Comparison of ENCODE assay signal across 8 mouse cellular contexts in genomic region chr2:106002835-106003739, GRCm38 (mm10). TPM values are rescaled to one million over a fixed set of nuclear protein-coding genes. Genes with fewer than 3 reads are reported as not detected.
DNase-seq lines count a peak whose midpoint lies in the region; ATAC-seq and TF ChIP-seq lines count a peak whose summit lies in the region.

Dnajc24 (minus strand) TSS chr2:106003549.

- peak within 1 kb of the TSS; percentile 56 for H3K4me2 ChIP-seq in hindbrain, embryonic 13.5 days

- H3K27me3 ChIP-seq in Patski = peaks cover 7% of the 10 kb centered on the region
- H3K27me3 ChIP-seq in hindbrain, embryonic 13.5 days = 0 out of 2 replicates have a peak, but pooled peaks cover 6% of the 10 kb centered on the region

- TF ChIP-seq CTCF in Patski (IDR thresholded peaks at IDR 0.05) = no peak

- H3K4me3 ChIP-seq in hindbrain, embryonic 13.5 days = peak within 1 kb of the TSS; percentile 78

- ATAC-seq in Patski = peak; percentile 97
- peak; percentile 98 for ATAC-seq in hindbrain, embryonic 13.5 days (ENCODE audit: low FRiP score)

- 2% methylated on average over 44 of the region's 44 CpGs for WGBS in hindbrain, embryonic 13.5 days

- peaks cover 10% of the 10 kb centered on the region for H3K4me1 ChIP-seq in hindbrain, embryonic 13.5 days (replicated peaks)

- POLR2A ChIA-PET in Patski (lab: Charles Lee) = no interaction called here

- CTCF ChIA-PET in Patski (lab: Charles Lee) = no interaction called here

- no peaks in the 10 kb centered on the region for H3K9me3 ChIP-seq in hindbrain, embryonic 13.5 days

- H3K9ac ChIP-seq in hindbrain, embryonic 13.5 days = peak within 1 kb of the TSS; percentile 85

- peak within 1 kb of the TSS; percentile 87 for H3K27ac ChIP-seq in hindbrain, embryonic 13.5 days

- in situ Hi-C loops in Patski (cut with MboI; ENCODE audit: low pct_unique_long_range_greater_than_20kb) = no loop called here

- peak; percentile 58 for DNase-seq in Patski (ENCODE audit: low read depth, low spot score)
- DNase-seq in cerebellum, postnatal 14 days = peak; percentile 93
- peak; percentile 85 for DNase-seq in frontal cortex, postnatal 14 days (ENCODE audit: low spot score in 2 of 2)
- peak; percentile 83 to 87 for DNase-seq in layer of hippocampus, postnatal 25 days (ENCODE audit: extremely low spot score in 1 of 2, low spot score in 1 of 2)
- DNase-seq in lung, postnatal 25 days (ENCODE audit: low spot score) = peak; percentile 84
- DNase-seq in retina, embryonic 14.5 days (ENCODE audit: low spot score) = peak; percentile 97
- peak; percentile 89 for DNase-seq in thymus, postnatal 4 days

- H3K36me3 ChIP-seq in hindbrain, embryonic 13.5 days = peaks cover 4% of the 10 kb centered on the region; the same call in 1 of the 2 replicates

RNA-seq across cellular contexts. Expression of gene Dnajc24, which starts in this region (rescaled TPM):
- 27.9 TPM for polyA plus RNA-seq in Patski (2021)
- 35.5 and 37.3 TPM in 2 replicates for polyA plus RNA-seq in hindbrain, embryonic 13.5 days (2015; fragmentation: Nextera tagmentation; extraction: Ambion mirVana)
- 10 to 100 TPM; 17.9 to 24.4 TPM for total RNA-seq in layer of hippocampus, postnatal 25 days (2021)

Comparison
In these comparisons a context has a peak if more than half of its experiments do, and no peak if none do; other contexts are left out.
1. Peak in every context shown above with its lines: DNase-seq, ATAC-seq, H3K4me3 ChIP-seq and H3K27ac ChIP-seq.